Mouse (Mus musculus) left cerebral cortex, adult 9 months (tissue): ENCODE measurements around the gene Srp9.

Experiments used
- DNase-seq, 2 experiments: peaks; one replicate each; pipeline ENCODE4 v3.0.0; 2022; ENCODE audit warnings: low spot score in 2 of 2

Gene Srp9

GRCm38 (mm10) chr1:182124506-182124905, at the start of gene Srp9:
Gene Srp9 (plus strand): TSS chr1:182124737.
- DNase-seq: peak; percentile 91 to 97

DNA sequence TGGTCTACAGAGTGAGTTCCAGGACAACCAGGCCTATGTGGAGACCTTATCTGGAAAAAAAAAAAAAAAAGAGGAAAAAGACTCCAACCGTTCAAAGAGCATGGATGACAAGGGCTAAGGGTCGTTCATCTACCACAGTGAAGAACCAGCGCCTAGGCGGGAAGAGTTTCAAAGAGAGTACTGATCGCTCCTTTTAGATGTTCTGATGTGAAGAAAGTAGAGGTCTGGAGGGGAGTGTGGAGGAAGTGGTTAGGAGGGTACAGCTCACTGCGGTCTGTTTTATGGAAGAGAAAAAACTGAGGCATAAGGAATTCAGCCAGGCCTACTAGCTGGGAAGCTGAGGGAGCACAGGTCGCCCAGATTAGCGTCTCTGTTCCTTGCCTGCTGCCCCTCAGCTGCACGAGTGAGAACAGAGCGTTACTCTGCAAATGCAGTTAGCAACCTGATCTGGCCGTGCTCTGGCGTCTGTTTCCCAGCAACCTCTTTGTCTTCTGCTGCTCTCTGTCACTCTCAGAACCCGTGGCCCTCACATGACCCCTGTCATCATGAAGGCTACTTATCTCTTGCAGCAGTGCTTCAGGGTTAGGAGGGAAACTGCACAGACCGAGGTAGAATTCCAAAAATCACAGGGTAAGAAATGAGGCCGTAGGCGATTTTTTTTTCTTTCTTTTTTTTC, 42.7 kb upstream of the Srp9 start:
- no peak for DNase-seq

- no peak for DNase-seq
Measured at GRCm38 (mm10) chr1:182083459-182083858, 41.1 kb upstream of the Srp9 start.

DNA sequence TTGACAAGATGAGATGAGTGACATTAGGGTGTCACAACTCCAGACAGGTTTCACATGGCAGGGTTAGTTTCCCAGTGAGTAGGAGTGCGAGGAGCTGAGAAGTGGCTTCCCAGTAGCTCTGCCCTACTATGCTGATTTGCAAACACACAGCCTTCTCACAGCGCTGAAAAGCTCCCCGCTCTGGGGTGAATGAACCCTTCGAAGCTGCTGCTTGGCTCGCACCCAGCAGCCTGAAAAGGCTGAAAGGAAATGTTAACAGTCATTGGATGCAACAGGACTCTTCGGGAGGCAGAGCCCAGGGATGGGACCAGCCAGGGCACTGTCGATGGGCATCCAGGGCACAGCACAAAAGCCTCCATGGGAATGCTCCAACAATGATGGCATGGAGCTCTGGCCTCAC, 37.8 kb upstream of the Srp9 start:
- peak; percentile 46 to 57 for DNase-seq

- DNase-seq: no peak
Measured at GRCm38 (mm10) chr1:182087351-182087750, 37.2 kb upstream of the Srp9 start.

DNA sequence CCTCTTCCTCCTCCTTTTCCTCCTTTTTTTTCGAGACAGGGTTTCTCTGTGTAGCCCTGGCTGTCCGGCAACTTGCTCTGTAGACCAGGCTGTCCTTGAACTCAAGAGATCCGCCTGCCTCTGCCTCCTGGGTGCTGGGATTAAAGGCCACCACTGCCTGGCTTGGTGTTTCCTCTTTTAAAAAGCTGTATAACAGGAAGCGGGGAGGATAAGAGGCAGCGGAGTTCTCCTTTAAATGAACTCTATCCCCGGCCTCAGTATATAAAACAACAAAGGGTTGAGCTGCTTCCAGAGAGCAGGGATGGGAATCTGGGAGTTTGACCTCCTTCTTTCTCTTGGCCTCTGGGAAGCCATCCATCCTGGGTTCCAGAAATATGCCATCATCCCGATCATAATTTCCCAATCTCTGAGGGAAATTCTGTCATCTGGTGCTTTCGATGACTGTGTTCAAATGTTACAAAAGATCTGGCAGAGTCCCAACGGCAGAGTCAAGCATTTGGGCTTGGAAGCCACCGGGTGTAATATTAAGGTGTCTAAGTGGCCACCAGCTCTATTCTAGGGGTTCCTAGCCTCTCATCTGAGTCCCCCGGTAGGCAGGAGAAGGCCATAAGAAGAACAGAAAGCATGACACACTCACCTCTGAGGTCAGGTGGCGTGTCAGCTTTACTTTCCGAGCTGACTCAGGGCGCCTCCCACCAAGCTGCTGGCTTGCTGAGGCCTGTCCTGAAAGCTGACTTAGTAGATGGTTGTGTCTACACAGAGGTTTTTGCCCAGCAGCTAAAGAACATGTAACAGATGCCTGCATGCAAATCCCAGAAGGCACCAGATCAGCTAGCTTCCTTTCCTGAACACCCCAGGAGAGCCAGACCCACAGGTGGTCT, 36.5 kb upstream of the Srp9 start:
- DNase-seq: no peak

- DNase-seq: no peak
Measured at GRCm38 (mm10) chr1:182088844-182089418, 35.6 kb upstream of the Srp9 start.

DNA sequence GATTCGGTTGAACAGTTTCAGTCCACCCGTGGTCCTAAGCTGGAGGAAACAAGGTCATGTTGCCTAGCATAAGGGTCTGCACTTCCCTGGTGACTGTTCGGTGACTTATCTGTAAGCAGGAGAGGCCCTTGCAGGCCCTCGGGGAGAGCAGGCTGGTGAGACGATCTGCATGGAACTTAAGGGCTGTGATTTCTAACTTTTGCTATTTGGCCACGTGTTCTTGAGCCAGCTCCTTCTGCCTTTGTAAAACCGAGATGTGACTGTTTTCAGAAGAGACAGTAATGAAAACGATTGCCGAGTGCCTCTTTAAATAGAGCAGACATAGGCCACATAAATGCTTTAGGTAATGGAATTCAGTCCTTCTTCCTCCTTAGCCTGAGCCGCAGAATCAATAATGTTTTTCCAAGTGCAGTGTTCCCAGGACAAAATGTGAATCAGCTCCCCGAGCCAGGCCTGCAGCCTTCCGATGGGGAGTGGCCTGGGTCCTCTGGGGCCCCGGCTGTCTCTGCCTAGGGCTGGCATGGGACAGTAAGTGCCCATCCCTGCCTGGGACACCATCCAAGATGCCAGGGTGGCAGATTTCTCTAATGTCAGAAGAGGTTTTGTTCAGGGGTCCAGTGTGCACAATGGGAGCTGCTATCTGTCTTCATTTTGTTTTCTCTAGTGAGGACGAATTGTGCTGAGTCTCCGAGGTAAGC, 34.8 kb upstream of the Srp9 start:
- no peak for DNase-seq

GRCm38 (mm10) chr1:182090298-182090677, 34.2 kb upstream of the Srp9 start:
- DNase-seq: no peak

GRCm38 (mm10) chr1:182091261-182091660, 33.3 kb upstream of the Srp9 start:
- DNase-seq: no peak

GRCm38 (mm10) chr1:182091746-182092412, 32.7 kb upstream of the Srp9 start:
- DNase-seq: no peak

DNA sequence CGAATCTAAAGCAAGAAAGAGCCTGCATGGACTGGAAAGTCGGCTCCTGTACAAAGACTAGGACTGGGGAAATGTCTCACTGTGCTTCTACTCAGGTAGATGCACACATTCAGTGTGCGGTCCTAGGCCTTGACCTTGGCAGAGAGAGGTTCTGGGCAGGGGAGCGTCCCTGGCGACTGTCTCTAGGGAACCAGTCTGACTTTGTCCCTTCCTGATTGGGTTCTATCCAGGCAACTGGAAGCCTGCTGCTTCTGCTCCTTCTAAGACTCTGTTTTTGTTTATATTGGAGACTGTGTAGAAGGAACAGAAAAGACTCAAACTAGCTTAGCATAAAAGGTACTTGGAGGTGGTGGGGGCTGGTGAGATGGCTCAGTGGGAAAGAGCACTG, 32.1 kb upstream of the Srp9 start:
- DNase-seq: no peak

GRCm38 (mm10) chr1:182093407-182093806, 31.1 kb upstream of the Srp9 start:
- no peak for DNase-seq

- DNase-seq: no peak
Measured at GRCm38 (mm10) chr1:182094473-182095136, 29.9 kb upstream of the Srp9 start.

DNA sequence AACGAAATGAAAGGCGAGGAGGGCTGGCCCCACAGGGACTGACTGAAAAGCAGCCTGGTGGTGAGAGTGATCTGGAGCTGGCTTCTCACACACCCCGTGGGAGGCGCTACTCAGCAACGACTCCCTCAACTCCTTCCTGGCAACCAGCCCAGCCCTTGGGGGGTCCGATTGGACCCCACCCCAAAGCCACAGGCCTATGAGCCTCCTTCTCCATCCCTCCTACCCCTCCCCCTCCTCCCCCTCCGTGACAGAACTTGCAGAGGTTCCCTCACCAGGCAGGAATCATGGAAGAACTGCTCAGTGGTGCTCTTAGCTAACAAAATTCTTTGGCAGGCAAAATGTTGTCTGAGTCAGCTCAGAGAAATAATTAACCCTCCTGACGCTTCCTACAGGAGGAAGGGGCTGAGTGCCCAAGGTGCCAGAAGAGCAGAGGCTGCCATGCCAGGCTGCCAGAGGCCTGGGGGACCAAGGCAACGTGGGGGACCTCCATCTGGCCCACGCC, 29.2 kb upstream of the Srp9 start:
- no peak for DNase-seq

- DNase-seq: no peak
Measured at GRCm38 (mm10) chr1:182096707-182097106, 27.8 kb upstream of the Srp9 start.

GRCm38 (mm10) chr1:182099062-182099461, 25.5 kb upstream of the Srp9 start:
- no peak for DNase-seq

DNA sequence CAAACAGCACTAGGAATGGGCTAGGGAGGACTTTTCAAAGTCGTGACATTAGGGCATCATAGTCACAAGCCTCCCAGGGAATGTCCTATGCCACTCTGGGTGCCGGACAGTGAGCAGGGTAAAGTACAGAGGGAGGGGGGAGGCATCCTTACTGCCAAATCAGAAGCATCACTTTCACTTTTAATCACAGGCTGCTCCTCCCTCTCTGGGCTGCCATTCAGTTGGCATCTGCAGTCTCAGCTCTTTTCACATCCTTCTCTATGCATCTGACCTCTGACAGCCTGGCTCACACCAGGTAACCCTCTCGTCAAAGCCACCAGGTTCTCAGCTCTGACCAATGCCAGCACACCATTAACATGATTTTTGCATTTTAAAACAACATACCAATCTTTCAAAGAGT, 24.1 kb upstream of the Srp9 start:
- DNase-seq: no peak

GRCm38 (mm10) chr1:182101468-182101867, 23.1 kb upstream of the Srp9 start:
- DNase-seq: no peak

DNA sequence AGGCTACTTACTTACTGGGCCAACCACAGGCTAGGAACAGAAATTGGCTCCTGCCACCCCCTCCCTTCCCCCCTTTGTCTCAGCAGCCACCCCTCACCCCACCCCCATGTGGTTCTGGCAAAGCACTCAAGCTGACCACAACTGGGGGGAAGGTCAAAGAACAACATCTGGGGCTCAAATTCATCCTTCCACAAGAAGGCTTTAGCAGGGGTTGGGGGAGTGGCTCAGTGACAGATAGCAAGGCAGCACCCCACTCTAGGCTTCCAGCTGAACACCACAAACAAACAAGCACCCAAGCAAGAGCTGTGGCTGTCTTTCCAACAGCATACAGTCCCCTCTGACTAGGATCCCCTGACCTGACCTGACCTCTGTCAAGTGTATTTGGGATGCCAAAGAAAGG, 21.8 kb upstream of the Srp9 start:
- no peak for DNase-seq

GRCm38 (mm10) chr1:182103436-182103835, 21.1 kb upstream of the Srp9 start:
- DNase-seq: no peak
